Mouse (Mus musculus) testis, postnatal 10 days (tissue): Measurements from ENCODE around the gene Gramd2.
"Not testable (repeated sequence)": the region's sequence is repeated elsewhere in the genome, so short reads cannot be mapped to it uniquely, and the experiment has no call there.

Experiments used
- DNase-seq: peaks from one replicate; pipeline ENCODE4 v3.0.0; 2021; ENCODE audit warnings: low spot score

The Gramd2 gene

GRCm38 (mm10) chr9:59723096-59723657, 43.2 kb downstream of the Gramd2 start:
- DNase-seq, result peak; percentile 67

- DNase-seq, result peak; percentile 71
Observed at GRCm38 (mm10) chr9:59723791-59724442, 44.0 kb downstream of the Gramd2 start.

- DNase-seq, result no peak
Observed at GRCm38 (mm10) chr9:59725515-59725914, 45.6 kb downstream of the Gramd2 start.

GRCm38 (mm10) chr9:59727569-59728286, 47.8 kb downstream of the Gramd2 start:
- no peak for DNase-seq

- no peak for DNase-seq
Observed at GRCm38 (mm10) chr9:59731136-59731535, 51.2 kb downstream of the Gramd2 start.

GRCm38 (mm10) chr9:59733075-59733474, 53.1 kb downstream of the Gramd2 start:
- DNase-seq, result no peak

GRCm38 (mm10) chr9:59735394-59735793, 55.5 kb downstream of the Gramd2 start:
- DNase-seq, result no peak

GRCm38 (mm10) chr9:59740593-59740992, 60.6 kb downstream of the Gramd2 start:
- DNase-seq, result no peak

- DNase-seq, result no peak
Observed at GRCm38 (mm10) chr9:59743903-59744302, 64.0 kb downstream of the Gramd2 start.

- DNase-seq, result no peak
Observed at GRCm38 (mm10) chr9:59748387-59748786, 68.4 kb downstream of the Gramd2 start.

GRCm38 (mm10) chr9:59748969-59749368, 69.0 kb downstream of the Gramd2 start:
- peak; percentile 83 for DNase-seq

GRCm38 (mm10) chr9:59749581-59750265, 69.8 kb downstream of the Gramd2 start:
- DNase-seq, result no peak

- peak; percentile 100 for DNase-seq
Observed at GRCm38 (mm10) chr9:59750267-59751065, 70.5 kb downstream of the Gramd2 start, which contains the start of the genes Senp8 and Myo9a. Gene Senp8, minus strand, starts transcription at chr9:59750710. Gene Myo9a, plus strand, starts transcription at chr9:59750896.

GRCm38 (mm10) chr9:59751066-59751581, 71.2 kb downstream of the Gramd2 start:
- DNase-seq, result peak; percentile 88

GRCm38 (mm10) chr9:59751966-59752365, 72.0 kb downstream of the Gramd2 start:
- no peak for DNase-seq

- DNase-seq, result no peak
Observed at GRCm38 (mm10) chr9:59755199-59755598, 75.3 kb downstream of the Gramd2 start.

GRCm38 (mm10) chr9:59757016-59757415, 77.1 kb downstream of the Gramd2 start:
- DNase-seq, result not testable (repeated sequence)

GRCm38 (mm10) chr9:59760515-59760914, 80.6 kb downstream of the Gramd2 start:
- DNase-seq, result no peak

- DNase-seq, result not testable (repeated sequence)
Observed at GRCm38 (mm10) chr9:59766966-59767461, 87.1 kb downstream of the Gramd2 start.
